Mouse (Mus musculus): ENCODE data around the gene Srgap3.

Gene Srgap3

DNA sequence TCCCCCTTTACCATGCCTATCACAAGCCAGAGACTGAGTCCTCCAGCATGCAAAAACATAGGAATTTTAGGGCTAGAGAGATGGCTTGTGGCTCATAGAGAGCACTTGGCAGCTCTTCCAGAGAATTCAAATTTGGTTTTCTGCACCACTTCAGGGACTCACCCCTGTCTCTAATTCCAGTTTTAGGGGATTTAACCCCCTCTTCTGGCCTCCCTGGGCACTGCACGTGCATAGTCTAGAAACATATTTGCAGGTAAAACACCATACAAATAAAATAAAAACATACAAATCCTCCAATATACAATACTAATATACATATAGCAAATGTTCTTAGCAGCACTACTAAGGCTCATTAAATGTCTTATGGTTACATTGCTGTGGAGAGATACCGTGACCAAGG is 4.2 kb upstream of the Srgap3 start:
- in situ Hi-C loops (cut with MboI; ENCODE audit: unreplicated experiment in 2 of 2): loop anchor here in 1 of 2 experiments (25.0 kb wide), 1 partner anchor 214 kb away; no protein-coding TSS in a partner anchor

DNA sequence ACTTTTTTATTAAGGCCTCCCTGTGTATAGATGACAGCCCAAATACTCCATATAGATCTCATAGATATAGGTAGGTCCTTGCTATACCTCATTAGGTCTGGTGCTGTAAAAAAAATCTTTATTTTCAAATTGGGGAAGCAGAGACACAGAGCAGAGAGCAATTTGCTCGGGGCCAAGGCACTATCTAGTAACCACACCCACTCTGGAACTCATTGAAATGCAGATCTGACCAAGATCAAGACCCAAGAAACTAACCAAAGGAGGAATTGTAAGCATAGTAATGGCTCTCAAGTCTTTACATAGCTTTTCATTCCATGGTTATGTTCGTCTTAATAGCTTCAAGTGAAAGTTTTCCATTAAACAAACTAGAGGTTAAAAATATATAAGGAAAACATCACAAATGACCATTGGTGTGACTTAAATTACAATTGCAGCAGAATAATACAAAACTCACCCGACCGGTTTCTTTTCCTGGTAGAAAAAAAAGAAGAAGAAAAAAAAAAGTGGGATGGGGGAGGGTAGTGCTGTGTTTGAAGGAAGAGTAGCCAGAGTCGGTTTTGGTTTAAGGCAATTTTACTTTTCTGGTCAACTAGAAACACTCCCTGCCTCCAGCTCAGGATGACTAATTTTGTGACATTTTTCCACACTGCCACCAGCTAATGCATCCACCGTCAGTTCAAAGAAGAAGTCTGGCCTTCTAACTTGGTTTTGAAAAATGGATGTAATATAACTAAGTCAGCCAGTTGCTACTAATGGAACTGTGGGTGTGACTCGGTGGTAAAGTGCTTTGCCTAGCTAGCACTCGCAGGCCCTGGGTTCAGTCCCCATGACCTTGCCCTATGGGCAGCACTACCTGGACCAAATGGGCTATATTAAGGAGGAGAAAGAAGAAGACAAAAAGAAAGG is 3.4 kb upstream of the Srgap3 start:
- in situ Hi-C loops (cut with MboI; ENCODE audit: unreplicated experiment in 2 of 2): loop anchor here in 1 of 2 experiments (25.0 kb wide), 1 partner anchor 213 kb away; no protein-coding TSS in a partner anchor

DNA sequence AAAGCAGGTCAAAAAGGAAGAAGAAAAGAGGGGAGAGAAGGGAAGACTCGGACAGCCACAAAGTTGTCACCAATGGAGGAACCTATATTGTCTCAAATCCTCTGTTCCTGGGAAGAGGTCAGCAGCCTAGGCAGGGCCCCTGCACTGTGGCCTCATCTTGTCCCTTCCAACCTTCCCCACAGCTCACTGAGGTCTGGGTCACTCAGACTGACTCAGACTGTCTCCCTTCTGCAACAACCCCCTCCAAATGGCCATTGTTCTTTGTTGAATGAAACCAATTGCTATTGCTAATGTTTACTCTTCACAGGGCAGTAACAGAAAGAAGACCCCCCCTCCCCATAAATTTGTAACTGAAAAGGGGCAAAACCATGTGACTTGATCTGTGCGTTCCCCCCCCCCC is 2.2 kb upstream of the Srgap3 start:
- in situ Hi-C loops (cut with MboI; ENCODE audit: unreplicated experiment in 2 of 2): no loop called here

DNA sequence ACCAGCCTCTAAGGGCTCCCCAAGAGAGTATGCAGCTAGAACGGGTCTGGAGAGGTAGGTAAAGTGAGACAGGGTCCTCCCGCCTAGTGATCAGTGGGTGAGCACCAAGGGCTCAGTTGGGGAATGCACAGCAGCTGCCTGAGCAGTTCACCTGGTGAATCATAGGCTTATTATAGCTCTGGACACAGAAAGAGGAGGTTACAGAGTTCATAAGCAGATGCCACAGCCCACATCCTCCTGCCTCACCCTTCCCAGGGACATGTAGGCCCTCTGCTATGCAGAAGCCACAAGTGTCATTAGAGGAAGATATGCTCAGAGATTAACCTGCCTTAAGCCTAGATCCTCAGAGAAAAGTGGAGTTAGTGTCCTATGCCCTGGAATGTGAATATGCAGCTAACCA is 1.4 kb upstream of the Srgap3 start:
- in situ Hi-C loops (cut with MboI; ENCODE audit: unreplicated experiment in 2 of 2): no loop called here

DNA sequence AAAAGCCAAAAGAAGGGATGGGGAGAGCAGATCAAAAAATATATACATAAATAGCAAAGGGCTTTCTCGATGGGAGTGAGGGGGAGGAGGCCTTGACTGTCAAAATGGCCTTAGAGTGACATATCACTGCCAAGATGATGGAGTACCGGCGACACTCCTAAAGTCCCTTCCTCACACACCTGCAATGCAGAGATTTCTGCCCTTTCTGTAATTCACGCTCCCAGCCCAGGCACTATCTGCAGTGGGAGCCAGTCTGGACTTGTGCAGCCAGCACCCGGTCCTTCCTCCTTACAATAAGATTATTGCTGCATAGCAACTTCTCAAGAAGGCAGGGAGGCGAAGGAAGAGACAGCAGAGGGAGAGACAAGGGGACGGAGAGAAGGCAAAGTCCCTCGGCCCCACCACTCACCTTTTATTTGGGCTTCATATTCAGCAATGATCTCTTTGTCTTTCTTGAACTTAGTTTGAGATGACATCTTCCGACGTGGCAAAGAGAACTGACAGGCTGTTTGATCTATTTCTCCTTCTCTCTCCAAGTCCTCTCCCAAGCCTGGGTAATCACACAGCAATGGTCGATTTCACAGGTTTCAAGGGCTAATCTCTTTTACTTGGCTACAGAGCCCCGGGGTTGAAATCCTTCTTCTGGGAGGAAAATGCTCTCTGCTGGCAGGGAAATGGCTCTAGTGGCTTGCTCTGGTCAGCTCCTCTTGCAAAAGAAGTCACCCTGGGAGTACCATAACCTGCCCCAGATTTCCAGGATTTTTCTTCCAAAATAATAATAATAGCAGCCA is 850 bp downstream of the Srgap3 start:
- in situ Hi-C loops (cut with MboI; ENCODE audit: unreplicated experiment in 2 of 2): no loop called here

DNA sequence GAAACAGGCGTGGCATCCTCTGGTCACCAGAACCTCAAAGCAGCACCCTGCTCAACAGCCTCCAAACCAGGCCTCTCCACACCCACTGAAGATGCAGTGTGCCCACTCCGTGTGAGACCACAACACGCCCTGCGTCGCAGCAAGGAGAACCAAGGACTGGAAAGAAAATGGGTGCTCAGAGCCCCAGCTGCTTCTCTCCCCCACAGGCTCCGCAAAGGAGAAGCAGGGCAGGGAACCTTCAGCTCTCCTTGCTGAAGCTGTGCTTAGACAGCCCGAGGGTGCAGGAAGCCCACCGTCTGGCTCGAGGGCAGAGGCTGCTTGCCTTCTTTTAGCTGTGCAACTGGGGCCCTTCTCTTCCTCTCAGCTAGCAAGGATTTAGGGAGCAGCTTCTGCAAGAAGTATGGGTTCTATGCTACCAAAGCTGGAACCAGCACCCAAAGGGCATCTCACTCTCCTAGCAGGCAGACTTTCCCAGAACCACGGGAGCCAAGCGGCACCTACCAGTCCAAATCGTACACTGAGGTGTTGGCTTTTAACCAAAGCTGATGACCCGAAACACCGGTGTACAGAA is 1.8 kb downstream of the Srgap3 start:
- in situ Hi-C loops (cut with MboI; ENCODE audit: unreplicated experiment in 2 of 2): no loop called here

DNA sequence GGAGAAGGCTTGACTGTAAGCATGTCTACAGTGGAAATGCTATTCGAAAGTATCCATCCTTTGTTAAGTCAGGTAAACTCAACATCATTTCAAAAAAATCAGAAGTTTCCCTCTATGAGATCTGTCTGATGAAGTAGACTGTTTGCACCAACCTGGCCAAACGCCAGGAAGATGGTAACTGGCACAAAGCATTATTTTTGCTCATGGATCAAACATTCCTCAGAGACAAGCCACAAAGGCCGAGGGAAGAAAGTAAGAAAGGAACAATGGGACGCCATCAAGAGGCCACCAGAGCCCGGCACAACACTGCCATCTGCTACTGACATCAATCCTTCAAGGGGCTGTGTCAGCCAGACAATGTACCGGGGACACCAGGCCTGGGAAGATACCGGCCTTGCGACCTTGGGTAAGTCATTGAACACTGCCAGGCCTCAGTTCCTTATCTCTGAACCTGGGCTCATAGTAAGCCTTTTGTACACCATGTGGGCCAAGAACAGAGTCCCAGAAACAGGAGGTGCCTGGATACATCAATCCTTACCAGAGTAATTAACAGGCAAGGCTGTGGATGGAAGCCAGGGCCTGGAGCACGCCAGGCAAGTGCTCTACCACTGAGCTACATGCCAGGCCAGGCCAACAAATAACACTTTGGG is 3.3 kb downstream of the Srgap3 start:
- in situ Hi-C loops (cut with MboI; ENCODE audit: unreplicated experiment in 2 of 2): no loop called here

DNA sequence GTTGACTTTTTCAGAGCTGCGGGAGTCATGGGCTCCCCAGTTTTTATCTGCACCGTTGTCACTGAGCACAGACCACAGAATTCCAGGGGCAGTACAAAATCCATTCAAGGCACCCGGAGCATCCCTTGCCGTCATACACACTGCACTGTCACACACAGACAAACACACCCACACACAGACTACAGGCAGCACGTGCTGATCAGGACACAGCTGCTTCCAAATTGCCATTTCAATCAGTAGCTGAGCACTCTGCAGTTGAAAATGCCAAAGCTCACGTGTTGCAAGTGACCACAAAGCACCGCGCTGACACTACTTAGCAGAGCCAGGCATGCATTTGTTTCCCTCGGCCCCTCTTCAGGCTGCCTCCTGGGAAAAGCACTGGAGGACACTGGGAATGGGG is 7.8 kb downstream of the Srgap3 start:
- in situ Hi-C loops (cut with MboI; ENCODE audit: unreplicated experiment in 2 of 2): no loop called here

DNA sequence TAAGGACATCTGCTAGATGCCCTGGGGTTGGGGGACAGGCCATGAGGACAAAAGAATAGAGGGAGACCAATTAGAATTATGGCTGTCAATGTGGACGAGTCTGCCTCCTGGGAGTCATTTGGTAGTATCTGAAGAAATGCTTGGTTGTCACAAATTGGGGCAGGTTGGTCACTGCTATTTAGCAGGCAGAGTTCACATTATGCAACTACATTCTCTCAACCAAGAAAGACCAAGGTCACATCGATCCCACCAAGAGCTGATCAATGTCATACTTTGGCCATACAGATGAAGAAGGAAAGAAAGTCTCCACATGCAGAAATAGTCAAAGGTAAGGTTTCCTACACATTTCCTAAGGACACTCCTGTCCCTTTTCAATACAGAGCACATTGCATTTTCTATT is 9.3 kb downstream of the Srgap3 start:
- in situ Hi-C loops (cut with MboI; ENCODE audit: unreplicated experiment in 2 of 2): no loop called here

DNA sequence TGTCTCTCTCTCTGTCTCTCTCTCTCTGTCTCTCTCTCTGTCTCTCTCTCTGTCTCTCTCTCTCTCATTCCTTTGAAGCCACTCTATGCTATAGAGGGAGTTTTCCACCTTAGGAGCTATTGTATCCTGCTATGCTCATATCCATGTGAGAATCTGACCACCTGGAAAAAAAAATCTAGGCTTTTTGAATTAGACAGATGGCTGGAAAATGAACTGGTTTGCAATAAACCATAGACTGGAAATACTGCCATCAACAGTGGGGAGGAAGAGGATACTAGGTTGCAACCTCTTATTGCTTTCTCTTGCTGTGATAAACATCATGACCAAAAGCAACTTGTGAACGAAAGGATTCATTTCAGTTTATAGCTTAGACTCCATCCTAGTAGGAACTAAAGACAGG is 12.6 kb downstream of the Srgap3 start:
- in situ Hi-C loops (cut with MboI; ENCODE audit: unreplicated experiment in 2 of 2): no loop called here

DNA sequence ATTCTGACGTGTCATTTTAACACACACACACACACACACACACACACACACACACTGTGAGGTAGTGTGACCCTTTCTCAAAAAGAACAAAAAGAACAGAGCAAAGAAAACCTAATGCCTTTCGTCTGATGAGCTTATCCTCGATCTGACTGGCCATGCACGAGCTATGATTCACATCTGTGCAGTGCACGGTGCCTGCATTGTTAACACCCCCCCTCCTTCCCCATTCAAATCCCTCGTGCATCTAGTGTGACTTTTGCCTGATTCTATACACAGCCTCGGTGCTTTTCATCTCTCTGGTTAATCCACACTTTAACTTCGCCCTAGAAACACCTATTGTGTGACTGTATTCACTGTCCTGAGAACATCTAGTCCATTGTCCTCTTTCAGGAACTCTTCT is 14.5 kb downstream of the Srgap3 start:
- in situ Hi-C loops (cut with MboI; ENCODE audit: unreplicated experiment in 2 of 2): no loop called here

DNA sequence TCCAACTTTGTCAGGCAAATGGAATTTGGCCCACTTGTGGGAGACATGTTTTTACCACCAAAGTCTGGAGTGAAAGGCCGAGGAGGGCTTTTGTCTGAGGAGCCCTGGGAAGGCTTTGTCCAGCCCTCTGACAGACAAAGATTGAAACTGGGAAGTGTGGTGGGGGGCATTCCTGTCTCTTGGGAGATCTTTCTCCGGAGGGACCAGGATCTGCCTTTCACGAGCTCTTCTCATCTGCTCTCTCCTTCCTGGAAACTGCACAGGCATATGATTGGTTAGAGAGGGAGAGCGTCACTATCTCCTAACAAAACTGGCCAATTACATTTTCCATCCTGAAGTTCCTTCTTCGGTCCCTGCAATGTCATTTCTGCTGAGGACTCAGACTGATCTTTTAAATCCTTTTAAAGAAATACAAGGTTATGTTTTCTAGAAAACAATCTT is 17.0 kb downstream of the Srgap3 start:
- in situ Hi-C loops (cut with MboI; ENCODE audit: unreplicated experiment in 2 of 2): no loop called here

DNA sequence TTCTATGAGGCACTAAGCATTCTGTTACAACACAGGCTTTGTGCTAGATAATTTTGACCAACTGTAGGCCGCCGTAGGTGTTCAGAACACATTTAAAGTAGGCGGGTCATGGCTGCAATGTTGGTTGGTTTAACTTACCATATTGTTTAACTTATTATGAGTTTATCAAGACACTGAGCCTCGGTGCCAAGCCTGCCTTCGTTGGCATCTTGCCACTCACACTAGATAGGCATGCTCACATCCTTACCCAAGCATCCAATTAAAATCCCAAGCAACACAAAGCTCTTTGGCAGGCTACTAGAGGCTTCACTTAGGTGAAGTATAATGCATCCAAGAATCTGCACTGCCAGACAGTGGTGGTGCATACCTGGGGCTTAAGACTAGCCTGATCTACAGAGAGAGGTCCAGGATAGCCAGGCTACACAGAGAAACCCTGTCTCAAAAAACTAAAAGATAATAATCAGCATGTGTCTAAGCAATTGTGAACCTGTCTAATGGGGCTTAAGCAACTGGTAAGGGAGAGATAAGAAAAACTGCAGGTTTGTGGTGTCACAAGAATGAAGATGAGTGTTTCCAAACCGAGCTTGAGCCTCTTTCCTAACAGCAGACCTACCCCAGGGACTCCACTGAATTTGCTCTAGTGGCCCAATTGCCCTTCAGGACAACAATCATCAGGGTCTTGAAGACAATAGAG is 17.6 kb downstream of the Srgap3 start:
- in situ Hi-C loops (cut with MboI; ENCODE audit: unreplicated experiment in 2 of 2): no loop called here

DNA sequence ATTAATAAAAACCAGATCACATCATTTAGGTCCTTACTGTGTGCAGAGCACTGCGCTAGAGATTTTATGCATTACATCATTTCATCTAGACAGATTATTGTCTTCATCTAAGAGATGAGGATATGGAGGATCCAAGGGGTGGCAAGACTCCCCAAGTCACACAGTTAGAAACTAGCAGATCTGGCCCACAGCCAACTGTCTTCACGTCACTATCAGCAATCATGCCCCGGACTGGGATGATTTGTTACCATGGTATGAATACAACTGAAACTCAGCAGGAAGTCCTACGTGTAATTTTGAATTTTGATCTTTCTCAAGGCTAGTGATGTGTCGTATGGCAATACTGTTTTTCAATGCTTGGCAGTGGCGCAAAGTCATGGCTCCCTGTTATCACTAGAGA is 18.2 kb downstream of the Srgap3 start:
- in situ Hi-C loops (cut with MboI; ENCODE audit: unreplicated experiment in 2 of 2): no loop called here

DNA sequence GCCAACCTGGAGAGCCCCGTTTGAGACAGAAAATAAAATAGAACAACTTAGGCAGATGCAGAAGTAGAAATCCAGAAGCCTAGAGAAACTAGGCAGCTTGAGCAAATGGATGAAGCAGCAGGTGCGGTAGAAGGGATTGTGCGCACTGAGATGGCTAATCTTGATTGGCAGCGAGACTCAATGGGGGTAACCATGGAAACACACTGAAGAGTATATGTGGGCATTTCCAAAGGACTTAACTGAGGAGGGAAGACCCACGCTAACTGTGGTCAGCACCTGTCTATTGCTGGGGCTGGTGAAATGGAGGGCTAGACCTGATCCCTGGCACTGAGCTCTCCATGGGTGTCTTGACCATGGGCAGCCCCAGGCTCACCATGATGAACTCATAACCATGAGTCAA is 19.7 kb downstream of the Srgap3 start:
- in situ Hi-C loops (cut with MboI; ENCODE audit: unreplicated experiment in 2 of 2): no loop called here

DNA sequence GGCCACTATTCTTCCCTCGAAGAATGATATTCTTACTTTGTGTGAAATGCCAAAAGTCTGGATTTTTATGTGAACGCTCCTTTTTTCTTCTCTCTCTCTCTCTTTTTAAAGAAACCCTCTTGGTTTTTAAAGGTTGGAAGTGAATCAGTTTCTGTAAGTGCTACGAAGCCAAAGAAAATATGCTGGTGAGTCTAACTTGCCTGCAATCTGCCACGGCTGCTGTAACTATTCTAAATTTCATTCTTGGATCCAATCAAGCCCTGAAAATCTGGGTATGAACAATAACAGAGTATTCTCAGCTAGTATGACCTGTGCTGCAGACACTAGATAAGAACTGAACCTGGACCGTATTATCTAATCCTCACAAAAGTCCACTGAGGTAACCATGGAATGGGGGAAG is 21.1 kb downstream of the Srgap3 start:
- in situ Hi-C loops (cut with MboI; ENCODE audit: unreplicated experiment in 2 of 2): no loop called here

DNA sequence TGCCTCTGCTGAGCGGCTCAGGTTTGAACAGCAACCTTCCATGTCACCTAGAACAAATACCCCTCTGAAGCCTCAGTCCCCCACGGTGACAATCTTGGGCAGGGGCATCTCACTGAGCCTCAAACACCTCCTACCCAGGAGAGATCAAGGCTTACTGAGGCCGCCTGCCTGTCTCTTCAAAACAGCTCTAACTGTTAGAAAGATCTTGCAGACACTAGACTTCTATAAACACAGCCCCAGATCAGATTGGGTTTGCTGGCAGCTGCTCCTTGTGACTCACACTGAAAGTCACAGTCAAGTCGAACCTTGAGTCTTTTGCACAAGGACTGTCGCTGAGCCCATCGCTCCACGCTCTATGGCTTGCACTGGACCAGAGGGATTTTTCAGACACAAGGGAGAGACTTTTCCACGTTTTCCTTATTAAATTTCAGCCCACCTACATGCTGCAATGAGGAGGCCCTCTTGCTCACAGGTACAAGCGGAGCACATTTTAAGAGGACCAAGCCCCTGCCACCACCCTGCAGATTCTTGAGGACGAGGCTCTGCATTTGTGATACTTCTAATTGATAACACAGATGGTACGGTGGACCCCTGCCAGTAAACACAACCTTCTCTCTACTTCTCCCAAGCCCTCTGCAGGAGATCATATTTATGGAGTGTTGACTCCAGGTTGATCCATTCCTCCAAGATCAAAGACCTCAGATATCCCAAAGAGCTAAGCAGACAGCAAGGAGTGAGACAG is 21.7 kb downstream of the Srgap3 start:
- in situ Hi-C loops (cut with MboI; ENCODE audit: unreplicated experiment in 2 of 2): no loop called here

DNA sequence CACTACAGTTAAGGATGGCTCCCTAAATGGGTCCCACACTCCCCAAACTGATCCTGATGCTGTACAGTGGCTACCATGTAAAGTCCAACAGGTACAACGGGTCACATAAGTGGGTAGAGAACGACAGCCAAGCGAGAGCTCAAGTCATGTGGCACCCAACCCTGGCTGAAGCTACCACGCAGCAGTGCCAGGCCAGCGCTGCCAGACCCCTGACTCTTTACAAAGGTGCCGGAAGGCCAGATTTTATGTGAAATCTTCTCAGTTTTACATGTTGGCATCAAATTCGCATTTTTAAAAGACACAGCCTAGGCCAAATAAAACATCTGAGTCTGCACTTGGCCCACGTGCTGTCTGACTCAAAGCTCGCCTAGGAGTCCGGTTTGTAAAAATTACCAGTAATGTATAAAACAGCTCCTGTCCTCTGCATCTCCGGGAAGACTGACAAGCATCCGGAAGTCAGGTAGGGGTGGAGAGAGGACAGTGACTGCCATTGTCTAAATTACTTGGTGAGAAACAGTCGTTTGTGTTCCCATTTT is 22.4 kb downstream of the Srgap3 start:
- in situ Hi-C loops (cut with MboI; ENCODE audit: unreplicated experiment in 2 of 2): no loop called here

DNA sequence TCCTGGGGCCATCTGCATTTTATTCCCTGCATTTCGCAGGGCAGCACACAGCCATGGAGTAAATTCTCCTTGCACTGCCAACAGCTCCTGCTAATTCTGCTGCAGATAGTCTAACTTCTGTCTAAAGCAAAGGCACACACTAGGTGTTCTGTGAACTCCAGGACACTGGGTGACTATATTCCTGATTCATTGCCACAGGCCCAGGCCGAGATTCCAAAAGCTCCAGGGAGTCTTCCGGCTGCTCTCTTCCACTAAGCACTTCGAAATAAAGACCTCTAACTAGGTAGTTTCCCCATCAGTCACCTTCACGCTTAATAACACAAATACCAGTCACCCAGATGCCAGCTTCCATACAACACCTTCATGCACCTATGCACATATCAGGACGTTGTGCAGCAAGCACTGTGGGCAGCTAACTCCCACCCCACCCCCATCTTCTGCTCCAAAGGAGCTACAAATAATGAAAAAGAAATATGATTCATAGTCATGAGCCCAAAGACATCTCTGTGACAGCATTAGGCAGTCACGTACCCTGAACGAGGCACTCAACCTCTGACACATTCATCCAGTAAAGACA is 26.4 kb downstream of the Srgap3 start:
- in situ Hi-C loops (cut with MboI; ENCODE audit: unreplicated experiment in 2 of 2): no loop called here
